Mouse (Mus musculus) embryonic fibroblast, embryonic 13.5 days (primary cell): ENCODE data around the gene Hsd17b13.

Experiments
- CTCF ChIP-seq: IDR thresholded peaks from 2 replicates; pipeline ENCODE4 v1.5.1; 2011; ENCODE audit warnings: mild to moderate bottlenecking, control low read depth, low read length, moderate library complexity, borderline replicate concordance; ENCODE audit not compliant: insufficient read depth
- POLR2A ChIP-seq: IDR thresholded peaks from 2 replicates; pipeline ENCODE4 v1.6.1; 2011; ENCODE audit warnings: low read depth, mild to moderate bottlenecking, control low read depth, low read length, moderate library complexity

DNA sequence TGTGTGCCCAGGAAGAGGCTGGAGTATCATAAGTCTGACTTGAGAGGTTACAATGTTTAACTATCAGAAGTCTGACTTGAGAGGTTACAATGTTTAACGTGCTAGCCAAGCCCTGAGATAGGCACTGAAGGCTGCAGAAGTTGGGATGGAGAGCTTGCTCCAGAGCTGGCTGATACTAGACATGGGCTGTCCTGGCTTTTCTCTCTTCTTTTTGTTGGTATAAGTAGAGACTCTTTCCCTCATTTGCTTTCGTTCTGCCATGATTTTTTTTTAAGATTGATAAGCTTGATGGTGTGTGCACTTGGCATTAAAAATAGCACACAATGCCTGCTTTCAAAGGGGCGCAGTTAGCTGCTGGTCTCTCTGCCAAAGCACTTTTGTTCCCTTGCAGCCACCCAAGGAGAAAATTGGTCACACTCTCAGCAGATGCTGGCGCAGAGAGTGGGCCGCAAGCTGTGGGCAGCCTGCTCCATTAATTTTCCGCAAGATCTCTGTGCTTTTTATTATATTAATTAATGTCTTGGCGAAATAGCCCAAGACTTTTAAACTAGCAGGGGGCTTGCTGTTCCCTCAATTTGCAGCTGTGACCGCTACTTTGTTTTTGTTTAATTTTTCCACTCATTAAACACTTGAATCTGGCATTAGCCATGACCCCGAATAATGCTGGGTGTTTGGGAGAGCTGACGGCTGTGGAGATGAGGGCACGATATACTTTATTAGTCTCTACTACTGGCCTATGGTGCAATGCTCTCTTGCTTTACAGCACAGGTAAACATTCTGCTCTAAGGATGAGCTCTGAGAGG is 38.5 kb downstream of the Hsd17b13 start:
- TF ChIP-seq CTCF: no peak
- no peak for TF ChIP-seq POLR2A
